Mouse (Mus musculus): ENCODE measurements around the gene Rwdd2a. TPM values are rescaled to one million over a fixed set of nuclear protein-coding genes. Genes with fewer than 3 reads are reported as not detected.

Gene Rwdd2a
- polyA plus RNA-seq (2015; fragmentation: Nextera tagmentation; extraction: Ambion mirVana): 2.9 and 3.0 TPM in 2 replicates

DNA sequence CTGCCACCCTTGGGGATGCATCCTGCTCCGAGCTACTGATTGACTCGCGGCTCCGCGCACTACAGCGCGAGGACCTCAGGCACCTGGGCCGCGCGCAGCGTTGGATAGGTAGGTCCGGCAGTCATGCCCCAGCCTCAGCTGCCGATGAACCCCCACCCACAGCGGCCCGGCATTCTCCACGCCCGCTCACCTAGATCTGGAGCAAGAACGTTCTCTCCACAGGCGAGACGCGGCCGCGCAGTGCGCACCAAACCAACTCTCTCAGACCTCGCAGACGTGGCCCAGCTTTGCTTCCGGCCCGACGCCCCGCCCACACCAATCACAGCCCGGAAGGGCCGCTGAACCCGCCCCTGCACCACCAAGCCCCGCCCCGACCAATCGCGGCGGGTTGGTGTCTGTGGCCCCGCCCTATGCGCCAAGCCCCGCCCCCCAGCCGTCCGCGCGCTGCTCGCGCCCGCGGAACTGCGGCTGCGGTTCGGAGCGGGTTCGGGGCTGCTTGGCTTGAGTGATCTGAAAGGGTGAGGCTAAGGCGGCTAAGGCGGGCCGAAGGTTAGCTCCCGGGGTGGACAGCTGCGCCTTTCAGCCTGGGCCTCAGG lies at the start of gene Rwdd2a, which contains the start of gene Pgm3:
Gene Rwdd2a, plus strand, starts transcription at position 452 of the 596 bp plus-strand sequence.
Gene Pgm3, minus strand, starts transcription at position 303 of the 596 bp plus-strand sequence.
- Histone ChIP-seq H3K4me2 (ENCODE audit: low read depth, low read length) (peak within 1 kb of the TSS; percentile 94), H3K9me3 (ENCODE audit: control insufficient read depth, low read length) (no peaks in the 10 kb centered on the region), H3K4me1 (ENCODE audit: control insufficient read depth, insufficient read depth, low read length) (peaks cover 24% of the 10 kb centered on the region), H3K4me3 (ENCODE audit: low read length) (peak within 1 kb of the TSS; percentile 84), H3K9ac (ENCODE audit: low read depth, low read length) (peak within 1 kb of the TSS; percentile 83), H3K27ac (ENCODE audit: low read length) (peak within 1 kb of the TSS; percentile 87), H3K36me3 (ENCODE audit: control insufficient read depth, insufficient read depth, low read length) (no peaks in the 10 kb centered on the region), H3K27me3 (replicated peaks; ENCODE audit: control insufficient read depth, insufficient read depth, low read length) (no peaks in the 10 kb centered on the region)
- WGBS: under 1% methylated on average over 59 of the region's 59 CpGs
- ATAC-seq: peak; percentile 96

DNA sequence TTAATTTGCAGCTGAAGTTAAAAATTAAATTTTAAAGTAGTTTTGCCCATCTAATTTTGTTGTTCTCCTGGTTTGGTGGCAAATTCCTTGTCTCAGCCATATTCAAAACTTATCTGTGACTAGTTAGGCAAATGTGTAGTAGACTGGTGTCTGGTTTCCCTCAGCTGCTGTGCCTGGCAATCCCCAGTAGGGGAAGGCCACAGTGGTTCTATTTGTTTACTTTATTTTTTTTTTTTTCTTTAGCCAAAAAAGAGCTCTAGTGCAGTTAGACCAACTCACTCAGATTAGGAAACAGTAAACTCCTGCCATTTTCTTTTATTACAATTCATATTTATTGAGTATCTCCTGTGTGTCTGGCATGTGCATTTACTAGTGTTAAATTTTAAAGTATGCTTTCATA lies 49.5 kb upstream of the Rwdd2a start:
- H3K4me3 ChIP-seq (ENCODE audit: low read length): no peak overlapping the region
- no peak overlapping the region for H3K27ac ChIP-seq (ENCODE audit: low read length)
- H3K9me3 ChIP-seq (ENCODE audit: control insufficient read depth, low read length): no peaks in the 10 kb centered on the region
- ATAC-seq: no peak
- no peaks in the 10 kb centered on the region for H3K27me3 ChIP-seq (replicated peaks; ENCODE audit: control insufficient read depth, insufficient read depth, low read length)
- H3K9ac ChIP-seq (ENCODE audit: low read depth, low read length): no peak overlapping the region
- H3K36me3 ChIP-seq (ENCODE audit: control insufficient read depth, insufficient read depth, low read length): peaks cover 3% of the 10 kb centered on the region; the same call in 1 of the 2 replicates
- H3K4me1 ChIP-seq (ENCODE audit: control insufficient read depth, insufficient read depth, low read length): no peaks in the 10 kb centered on the region
- H3K4me2 ChIP-seq (ENCODE audit: low read depth, low read length): no peak overlapping the region

GRCm38 (mm10) chr9:86525600-86525999 lies 46.2 kb upstream of the Rwdd2a start:
- Histone ChIP-seq H3K4me3 (ENCODE audit: low read length) (no peak overlapping the region), H3K36me3 (ENCODE audit: control insufficient read depth, insufficient read depth, low read length) (peaks cover 5% of the 10 kb centered on the region; the same call in 1 of the 2 replicates), H3K27me3 (replicated peaks; ENCODE audit: control insufficient read depth, insufficient read depth, low read length) (no peaks in the 10 kb centered on the region), H3K9ac (ENCODE audit: low read depth, low read length) (no peak overlapping the region), H3K4me2 (ENCODE audit: low read depth, low read length) (no peak overlapping the region), H3K27ac (ENCODE audit: low read length) (no peak overlapping the region), H3K9me3 (ENCODE audit: control insufficient read depth, low read length) (no peaks in the 10 kb centered on the region), H3K4me1 (ENCODE audit: control insufficient read depth, insufficient read depth, low read length) (no peaks in the 10 kb centered on the region)
- 47% methylated on average over 2 of the region's 2 CpGs for WGBS
- no peak for ATAC-seq

DNA sequence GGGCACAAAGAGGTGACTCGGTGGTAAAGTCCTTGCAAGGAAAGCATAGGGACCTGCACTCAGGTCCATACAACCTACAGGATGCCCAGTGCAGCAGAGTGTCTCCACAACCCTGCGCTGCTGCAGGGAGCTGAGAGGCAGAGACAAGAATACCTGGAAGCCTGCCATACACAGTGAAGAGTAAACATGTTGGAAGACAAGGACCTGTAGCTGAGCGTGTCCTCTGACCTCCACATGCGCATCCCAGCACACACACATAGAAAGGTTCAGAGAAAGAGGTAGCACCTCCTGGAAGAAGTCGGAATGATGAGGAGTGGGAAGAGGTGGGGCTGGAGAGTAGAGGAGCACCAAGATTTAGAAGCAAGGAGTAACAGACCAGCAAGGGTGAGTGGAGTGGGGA lies 37.7 kb upstream of the Rwdd2a start:
- H3K9ac ChIP-seq (ENCODE audit: low read depth, low read length): no peak overlapping the region
- no peak overlapping the region for H3K4me3 ChIP-seq (ENCODE audit: low read length)
- 73% methylated on average over 5 of the region's 5 CpGs for WGBS
- no peaks in the 10 kb centered on the region for H3K4me1 ChIP-seq (ENCODE audit: control insufficient read depth, insufficient read depth, low read length)
- no peaks in the 10 kb centered on the region; the same call in 1 of the 2 replicates for H3K36me3 ChIP-seq (ENCODE audit: control insufficient read depth, insufficient read depth, low read length)
- no peaks in the 10 kb centered on the region for H3K27me3 ChIP-seq (replicated peaks; ENCODE audit: control insufficient read depth, insufficient read depth, low read length)
- H3K9me3 ChIP-seq (ENCODE audit: control insufficient read depth, low read length): no peaks in the 10 kb centered on the region
- no peak overlapping the region for H3K27ac ChIP-seq (ENCODE audit: low read length)
- ATAC-seq: no peak
- H3K4me2 ChIP-seq (ENCODE audit: low read depth, low read length): no peak overlapping the region

DNA sequence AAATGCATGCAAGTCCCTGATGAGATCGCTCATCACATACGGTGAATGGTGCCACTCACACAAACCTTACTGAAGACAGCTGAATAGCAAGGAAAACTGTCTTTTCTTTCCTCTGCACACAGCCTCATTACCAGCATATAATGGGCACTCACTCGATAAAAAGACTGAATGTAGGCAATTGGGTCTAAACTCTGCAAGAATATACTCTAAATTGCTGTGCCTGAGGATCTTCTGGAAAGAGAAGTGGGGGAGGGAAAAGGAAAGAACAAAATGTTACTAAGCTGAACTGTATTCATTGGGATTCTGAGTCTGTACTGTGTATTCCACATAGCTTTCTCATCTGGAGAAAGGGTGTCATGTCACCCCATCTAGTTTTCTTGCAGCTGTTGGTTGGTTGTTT lies 28.3 kb upstream of the Rwdd2a start:
- ATAC-seq: no peak
- Histone ChIP-seq H3K9ac (ENCODE audit: low read depth, low read length) (no peak overlapping the region), H3K4me2 (ENCODE audit: low read depth, low read length) (no peak overlapping the region), H3K4me1 (ENCODE audit: control insufficient read depth, insufficient read depth, low read length) (no peaks in the 10 kb centered on the region), H3K9me3 (ENCODE audit: control insufficient read depth, low read length) (no peaks in the 10 kb centered on the region), H3K27me3 (replicated peaks; ENCODE audit: control insufficient read depth, insufficient read depth, low read length) (no peaks in the 10 kb centered on the region), H3K4me3 (ENCODE audit: low read length) (no peak overlapping the region), H3K36me3 (ENCODE audit: control insufficient read depth, insufficient read depth, low read length) (no peaks in the 10 kb centered on the region), H3K27ac (ENCODE audit: low read length) (no peak overlapping the region)
- 94% methylated on average over 3 of the region's 3 CpGs for WGBS

DNA sequence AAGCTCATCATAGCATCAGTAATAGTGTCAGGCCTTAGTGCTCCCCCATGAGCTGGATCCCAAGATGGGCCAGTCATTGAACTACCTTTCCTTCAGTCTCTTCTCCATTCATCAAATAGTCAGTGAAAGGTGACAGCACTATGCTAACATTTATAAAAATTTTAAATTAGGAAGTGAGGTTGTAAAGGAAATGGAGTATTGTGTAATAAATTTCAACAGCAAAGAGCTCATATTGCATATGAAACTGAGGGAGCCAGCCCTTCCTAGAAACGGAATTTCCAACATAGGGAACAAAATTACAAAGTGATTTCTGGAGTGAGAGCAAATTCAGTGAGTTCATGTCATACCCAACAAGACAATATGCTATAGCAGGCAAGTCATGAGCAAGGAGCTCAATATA lies 27.2 kb upstream of the Rwdd2a start:
- WGBS: 66% methylated on average over 1 of the region's 1 CpGs
- Histone ChIP-seq H3K4me2 (ENCODE audit: low read depth, low read length) (no peak overlapping the region), H3K4me3 (ENCODE audit: low read length) (no peak overlapping the region), H3K4me1 (ENCODE audit: control insufficient read depth, insufficient read depth, low read length) (no peaks in the 10 kb centered on the region), H3K27me3 (replicated peaks; ENCODE audit: control insufficient read depth, insufficient read depth, low read length) (no peaks in the 10 kb centered on the region), H3K9me3 (ENCODE audit: control insufficient read depth, low read length) (no peaks in the 10 kb centered on the region), H3K36me3 (ENCODE audit: control insufficient read depth, insufficient read depth, low read length) (peaks cover 4% of the 10 kb centered on the region; the same call in 1 of the 2 replicates), H3K27ac (ENCODE audit: low read length) (no peak overlapping the region), H3K9ac (ENCODE audit: low read depth, low read length) (no peak overlapping the region)
- ATAC-seq: no peak

DNA sequence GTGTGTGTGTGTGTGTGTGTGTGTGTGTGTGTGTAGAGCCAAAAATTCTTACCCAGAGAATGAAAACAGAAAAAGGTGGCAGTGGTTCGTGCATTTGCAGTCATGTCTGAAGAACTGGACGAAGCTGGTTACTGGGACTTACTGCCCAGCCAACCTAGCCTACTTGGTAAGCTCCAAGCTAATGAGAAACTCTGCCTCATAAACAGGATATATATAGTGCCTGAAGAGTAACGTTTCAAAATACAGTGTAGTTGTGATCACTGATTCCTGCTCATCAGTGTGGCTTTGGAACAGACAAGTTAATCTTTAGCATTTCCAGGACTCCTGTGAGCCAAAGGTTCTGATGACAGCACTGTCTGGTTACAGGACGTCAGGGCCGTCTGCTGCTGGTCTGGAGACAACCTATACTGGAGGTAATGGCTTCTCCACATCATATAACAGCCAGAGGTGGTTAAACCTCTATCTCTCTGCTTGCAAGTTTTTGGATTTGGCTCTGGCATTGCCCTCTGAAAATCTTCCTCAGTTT lies 22.1 kb upstream of the Rwdd2a start:
- no peak for ATAC-seq
- H3K9me3 ChIP-seq (ENCODE audit: control insufficient read depth, low read length): no peaks in the 10 kb centered on the region
- H3K4me2 ChIP-seq (ENCODE audit: low read depth, low read length): no peak overlapping the region
- WGBS: 86% methylated on average over 5 of the region's 5 CpGs
- no peaks in the 10 kb centered on the region for H3K4me1 ChIP-seq (ENCODE audit: control insufficient read depth, insufficient read depth, low read length)
- no peaks in the 10 kb centered on the region for H3K27me3 ChIP-seq (replicated peaks; ENCODE audit: control insufficient read depth, insufficient read depth, low read length)
- peaks cover 5% of the 10 kb centered on the region for H3K36me3 ChIP-seq (ENCODE audit: control insufficient read depth, insufficient read depth, low read length)
- H3K27ac ChIP-seq (ENCODE audit: low read length): no peak overlapping the region
- no peak overlapping the region for H3K4me3 ChIP-seq (ENCODE audit: low read length)
- no peak overlapping the region for H3K9ac ChIP-seq (ENCODE audit: low read depth, low read length)

- H3K36me3 ChIP-seq (ENCODE audit: control insufficient read depth, insufficient read depth, low read length): peaks cover 7% of the 10 kb centered on the region
- no peaks in the 10 kb centered on the region for H3K4me1 ChIP-seq (ENCODE audit: control insufficient read depth, insufficient read depth, low read length)
- no peak overlapping the region for H3K27ac ChIP-seq (ENCODE audit: low read length)
- no peaks in the 10 kb centered on the region for H3K27me3 ChIP-seq (replicated peaks; ENCODE audit: control insufficient read depth, insufficient read depth, low read length)
- no peak overlapping the region for H3K4me3 ChIP-seq (ENCODE audit: low read length)
- no peaks in the 10 kb centered on the region for H3K9me3 ChIP-seq (ENCODE audit: control insufficient read depth, low read length)
- no peak overlapping the region for H3K9ac ChIP-seq (ENCODE audit: low read depth, low read length)
- ATAC-seq: no peak
- H3K4me2 ChIP-seq (ENCODE audit: low read depth, low read length): no peak overlapping the region
- WGBS: 87% methylated on average over 3 of the region's 3 CpGs
These were observed 21.1 kb upstream of the Rwdd2a start for GRCm38 (mm10) chr9:86550717-86551116.

DNA sequence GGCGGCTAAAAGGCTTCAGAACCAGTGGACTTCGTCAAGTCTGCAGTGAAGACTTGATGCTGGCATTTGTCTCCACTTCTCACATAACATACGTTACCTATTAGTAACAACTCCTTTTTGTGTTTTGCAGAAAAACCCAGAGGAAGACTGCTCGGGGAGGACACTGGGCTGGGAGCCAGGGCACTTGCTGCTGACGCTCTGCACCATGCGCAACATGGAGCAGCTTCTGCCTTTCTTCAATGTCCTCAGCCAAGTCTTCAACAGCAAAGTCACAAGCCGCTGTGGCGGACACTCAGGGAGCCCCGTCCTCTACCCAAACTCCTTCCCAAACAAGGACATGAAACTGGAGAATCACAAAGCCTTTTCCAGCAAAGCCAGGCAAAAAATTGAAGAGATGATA lies 17.9 kb upstream of the Rwdd2a start:
- H3K27ac ChIP-seq (ENCODE audit: low read length): no peak overlapping the region
- peaks cover 12% of the 10 kb centered on the region for H3K36me3 ChIP-seq (ENCODE audit: control insufficient read depth, insufficient read depth, low read length)
- H3K27me3 ChIP-seq (replicated peaks; ENCODE audit: control insufficient read depth, insufficient read depth, low read length): no peaks in the 10 kb centered on the region
- H3K9ac ChIP-seq (ENCODE audit: low read depth, low read length): no peak overlapping the region
- H3K9me3 ChIP-seq (ENCODE audit: control insufficient read depth, low read length): no peaks in the 10 kb centered on the region
- no peaks in the 10 kb centered on the region for H3K4me1 ChIP-seq (ENCODE audit: control insufficient read depth, insufficient read depth, low read length)
- no peak for ATAC-seq
- H3K4me2 ChIP-seq (ENCODE audit: low read depth, low read length): no peak overlapping the region
- H3K4me3 ChIP-seq (ENCODE audit: low read length): no peak overlapping the region
- WGBS: 80% methylated on average over 9 of the region's 9 CpGs

DNA sequence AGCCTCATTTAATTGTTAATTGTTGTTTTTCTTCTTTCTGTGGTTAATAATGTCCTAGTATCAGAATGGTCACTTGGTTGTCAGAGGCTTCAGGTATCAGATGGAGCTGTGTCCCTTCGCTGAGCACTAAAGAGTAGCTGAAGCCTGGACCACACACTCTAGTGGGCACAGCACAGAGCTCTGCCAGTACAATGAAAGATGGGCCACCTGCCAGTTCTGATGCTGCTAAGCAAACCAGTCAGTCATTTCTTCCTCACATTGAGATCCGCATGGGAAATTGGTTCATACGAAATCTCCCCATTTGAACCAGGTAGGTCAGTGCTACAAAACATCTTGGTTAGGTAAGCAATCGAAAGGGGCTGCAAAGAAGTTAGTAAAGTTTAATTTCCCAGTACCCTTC lies 17.1 kb upstream of the Rwdd2a start:
- H3K9me3 ChIP-seq (ENCODE audit: control insufficient read depth, low read length): no peaks in the 10 kb centered on the region
- H3K9ac ChIP-seq (ENCODE audit: low read depth, low read length): no peak overlapping the region
- 99% methylated on average over 4 of the region's 4 CpGs for WGBS
- no peak overlapping the region for H3K27ac ChIP-seq (ENCODE audit: low read length)
- no peaks in the 10 kb centered on the region for H3K4me1 ChIP-seq (ENCODE audit: control insufficient read depth, insufficient read depth, low read length)
- H3K4me2 ChIP-seq (ENCODE audit: low read depth, low read length): no peak overlapping the region
- no peaks in the 10 kb centered on the region for H3K27me3 ChIP-seq (replicated peaks; ENCODE audit: control insufficient read depth, insufficient read depth, low read length)
- no peak overlapping the region for H3K4me3 ChIP-seq (ENCODE audit: low read length)
- H3K36me3 ChIP-seq (ENCODE audit: control insufficient read depth, insufficient read depth, low read length): peaks cover 12% of the 10 kb centered on the region; the same call in 1 of the 2 replicates
- no peak for ATAC-seq
